Mouse (Mus musculus) forebrain, postnatal 0 days (tissue): ENCODE measurements around the gene Pdxk. TPM values are rescaled to one million over a fixed set of nuclear protein-coding genes. Genes with fewer than 3 reads are reported as not detected.
A peak's percentile ranks its signal among the peaks of the same experiment; 100 is the strongest.

Source experiments
- ATAC-seq: fragments of 200-750 bp; cut with Nextera tagmentation; 2 replicates; pipeline ENCODE4 v1.8.0; 2017; ENCODE audit warnings: mild to moderate bottlenecking, moderate library complexity
- DNase-seq: peaks from one replicate; pipeline ENCODE4 v3.0.0-alpha.2; 2015
- H3K27ac ChIP-seq: fragments of 300-500 bp; sonication (generic); 2 replicates; pipeline ENCODE4 v1.5.1; 2014; ENCODE audit warnings: low read depth, mild to moderate bottlenecking, antibody characterized with exemption, low read length, moderate library complexity, mixed read lengths
- H3K27me3 ChIP-seq: fragments of 300-500 bp; sonication (generic); 2 replicates; pipeline ENCODE4 v1.6.1; 2014; ENCODE audit warnings: mild to moderate bottlenecking, low read length, mixed read lengths; ENCODE audit not compliant: insufficient read depth
- H3K36me3 ChIP-seq: fragments of 300-500 bp; sonication (generic); 2 replicates; pipeline ENCODE4 v1.6.1; 2014; ENCODE audit warnings: mild to moderate bottlenecking, moderate library complexity; ENCODE audit not compliant: insufficient read depth
- H3K4me1 ChIP-seq: fragments of 300-500 bp; sonication (generic); 2 replicates; pipeline ENCODE4 v1.6.1; 2014; ENCODE audit warnings: antibody characterized with exemption; ENCODE audit not compliant: insufficient read depth
- H3K4me2 ChIP-seq: fragments of 300-500 bp; sonication (generic); 2 replicates; pipeline ENCODE4 v1.6.1; 2014; ENCODE audit warnings: low read depth, mild to moderate bottlenecking, moderate library complexity
- H3K4me3 ChIP-seq: fragments of 300-500 bp; sonication (generic); 2 replicates; pipeline ENCODE4 v1.5.1; 2014; ENCODE audit warnings: low read depth, low read length, mixed read lengths
- H3K9ac ChIP-seq: fragments of 300-500 bp; sonication (generic); 2 replicates; pipeline ENCODE4 v1.6.1; 2014; ENCODE audit warnings: mild to moderate bottlenecking
- H3K9me3 ChIP-seq: fragments of 300-500 bp; sonication (generic); 2 replicates; pipeline ENCODE4 v1.6.1; 2016; ENCODE audit warnings: low read length
- CTCF ChIP-seq: sonication (generic); IDR thresholded peaks from 2 replicates; pipeline ENCODE4 v1.5.1; 2016; ENCODE audit warnings: antibody characterized with exemption, control low read depth, low read depth
- WGBS: fragments of 180-500 bp; shearing (Covaris S2); extraction: QIAGEN DNeasy Blood & Tissue Kit; methylation state at CpG from one replicate; pipeline ENCODE4 v1.1.7; 2014; 5-methylcytosine and 5-hydroxymethylcytosine counted together
- polyA plus RNA-seq: library from polyadenylated mRNA; unstranded; fragments of >200 nt; fragmentation: Nextera tagmentation; extraction: Ambion mirVana; gene quantifications from 2 replicates; pipeline ENCODE4 v1.2.1, GENCODE M21; 2015
- total RNA-seq: library from RNA; depleted of rRNA; stranded (reverse); fragments of >200 nt; gene quantifications from 2 replicates; pipeline ENCODE4 v1.2.3, GENCODE M21; 2014

The Pdxk gene
- total and polyA plus RNA-seq, 2 experiments from 2014 or later: 30.7 to 43.6 TPM

- DNase-seq (no peak), ATAC-seq (no peak)
- 48% methylated on average over 2 of the region's 2 CpGs for WGBS
- Histone ChIP-seq H3K4me3 (no peak overlapping the region), H3K27me3 (no peaks in the 10 kb centered on the region), H3K9ac (no peak overlapping the region), H3K9me3 (no peaks in the 10 kb centered on the region), H3K27ac (no peak overlapping the region), H3K36me3 (no peaks in the 10 kb centered on the region), H3K4me1 (peaks cover 8% of the 10 kb centered on the region; the same call in 1 of the 2 replicates), H3K4me2 (no peak overlapping the region)
- no peak for TF ChIP-seq CTCF
Measured at GRCm38 (mm10) chr10:78467761-78468310, 3.1 kb upstream of the Pdxk start.

GRCm38 (mm10) chr10:78466647-78467046 is 1.9 kb upstream of the Pdxk start:
- H3K27ac ChIP-seq: no peak overlapping the region
- TF ChIP-seq CTCF: no peak
- no peaks in the 10 kb centered on the region for H3K36me3 ChIP-seq
- no peak overlapping the region for H3K9ac ChIP-seq
- ATAC-seq (no peak), DNase-seq (no peak)
- no peak overlapping the region for H3K4me3 ChIP-seq
- H3K4me1 ChIP-seq: peaks cover 8% of the 10 kb centered on the region; the same call in 1 of the 2 replicates
- H3K4me2 ChIP-seq: no peak overlapping the region
- no peaks in the 10 kb centered on the region for H3K27me3 ChIP-seq
- WGBS: 84% methylated on average over 9 of the region's 9 CpGs
- H3K9me3 ChIP-seq: no peaks in the 10 kb centered on the region

GRCm38 (mm10) chr10:78465472-78465871 is 697 bp upstream of the Pdxk start:
- WGBS: 85% methylated on average over 3 of the region's 3 CpGs
- H3K27ac ChIP-seq: no peak overlapping the region
- no peak for TF ChIP-seq CTCF
- DNase-seq: no peak
- H3K9ac ChIP-seq: no peak overlapping the region
- H3K9me3 ChIP-seq: no peaks in the 10 kb centered on the region
- no peak overlapping the region for H3K4me2 ChIP-seq
- no peaks in the 10 kb centered on the region for H3K27me3 ChIP-seq
- ATAC-seq: no peak
- H3K4me1 ChIP-seq: peaks cover 5% of the 10 kb centered on the region; the same call in 1 of the 2 replicates
- H3K36me3 ChIP-seq: no peaks in the 10 kb centered on the region
- no peak overlapping the region for H3K4me3 ChIP-seq

- Histone ChIP-seq H3K4me1 (peaks cover 5% of the 10 kb centered on the region; the same call in 1 of the 2 replicates), H3K27ac (peak overlapping the region; percentile 54), H3K9me3 (no peaks in the 10 kb centered on the region), H3K27me3 (no peaks in the 10 kb centered on the region), H3K36me3 (no peaks in the 10 kb centered on the region), H3K9ac (peak overlapping the region; percentile 73), H3K4me2 (peak overlapping the region; percentile 99), H3K4me3 (peak overlapping the region; percentile 71)
- ATAC-seq (peak; percentile 54), DNase-seq (no peak)
- 1% methylated on average over 32 of the region's 32 CpGs for WGBS
- TF ChIP-seq CTCF: no peak
Measured at GRCm38 (mm10) chr10:78464201-78464791, 479 bp downstream of the Pdxk start.

- 82% methylated on average over 3 of the region's 3 CpGs for WGBS
- DNase-seq: no peak
- ATAC-seq: no peak
Measured at GRCm38 (mm10) chr10:78463769-78464167, 1.0 kb downstream of the Pdxk start.

GRCm38 (mm10) chr10:78462945-78463768 is 1.6 kb downstream of the Pdxk start:
- peak overlapping the region; percentile 71; the same call in 1 of the 2 replicates for H3K4me3 ChIP-seq
- ATAC-seq: no peak
- 0 out of 2 replicates have a peak overlapping the region, but pooled peaks have one; percentile 73 for H3K9ac ChIP-seq

More at GRCm38 (mm10) chr10:78463769-78464167, 1.0 kb downstream of the Pdxk start:
- no peak for TF ChIP-seq CTCF
- Histone ChIP-seq H3K27ac (no peak overlapping the region), H3K9me3 (no peaks in the 10 kb centered on the region), H3K4me1 (peaks cover 5% of the 10 kb centered on the region; the same call in 1 of the 2 replicates), H3K27me3 (no peaks in the 10 kb centered on the region), H3K9ac (peak overlapping the region; percentile 73; the same call in 1 of the 2 replicates), H3K36me3 (no peaks in the 10 kb centered on the region), H3K4me2 (peak overlapping the region; percentile 99), H3K4me3 (peak overlapping the region; percentile 71)

More at GRCm38 (mm10) chr10:78462945-78463768, 1.6 kb downstream of the Pdxk start:
- Histone ChIP-seq H3K27ac (no peak overlapping the region), H3K36me3 (no peaks in the 10 kb centered on the region), H3K4me1 (peaks cover 5% of the 10 kb centered on the region; the same call in 1 of the 2 replicates), H3K9me3 (no peaks in the 10 kb centered on the region), H3K4me2 (peak overlapping the region; percentile 99), H3K27me3 (no peaks in the 10 kb centered on the region)
- no peak for TF ChIP-seq CTCF
- no peak for DNase-seq
- WGBS: 89% methylated on average over 8 of the region's 8 CpGs
